Mouse (Mus musculus): ENCODE measurements at regions not wholly inside any gene's neighbourhood (a gene's known extent, or its start where the extent isn't known, plus 50 kb on each side); places are given as distances from the start of the nearest gene placed in this dataset.

DNA sequence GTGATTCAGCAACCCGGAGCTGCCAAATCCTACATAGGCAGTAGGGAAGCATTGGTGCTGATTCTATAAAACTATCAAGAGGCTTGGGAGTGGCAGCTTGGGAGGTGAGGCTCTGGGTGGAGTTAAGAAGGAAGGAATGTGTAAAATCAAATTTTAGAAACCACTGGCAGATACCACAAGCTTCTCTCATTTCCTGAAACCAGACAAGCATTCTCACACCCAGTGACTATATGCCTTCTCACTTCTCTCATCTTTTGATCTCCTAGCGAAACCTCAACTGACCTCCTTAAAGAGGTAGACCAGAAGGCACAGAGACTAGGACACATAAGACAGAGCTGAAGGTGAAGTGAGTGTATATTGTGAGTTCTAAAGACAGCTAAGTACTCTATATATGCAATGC is 113.4 kb upstream of the Ppp3ca start:
- H3K4me3 ChIP-seq (ENCODE audit: low read depth, low read length): no peak overlapping the region
- no peaks in the 10 kb centered on the region for H3K9me3 ChIP-seq (ENCODE audit: low read depth, low read length)
- ATAC-seq (ENCODE audit: insufficient read depth): no peak
- H3K9ac ChIP-seq: no peak overlapping the region
- no peak overlapping the region for H3K27ac ChIP-seq (ENCODE audit: low read depth)
- no peak overlapping the region for H3K4me2 ChIP-seq
- H3K4me1 ChIP-seq (ENCODE audit: insufficient read depth): no peaks in the 10 kb centered on the region
- H3K27me3 ChIP-seq (ENCODE audit: insufficient read depth, low read length): no peaks in the 10 kb centered on the region
- no peak for TF ChIP-seq CTCF (IDR thresholded peaks at IDR 0.05; ENCODE audit: low read depth)
- DNase-seq: no peak
- H3K36me3 ChIP-seq (ENCODE audit: insufficient read depth): no peaks in the 10 kb centered on the region
- WGBS: 90% methylated on average over 2 of the region's 2 CpGs

DNA sequence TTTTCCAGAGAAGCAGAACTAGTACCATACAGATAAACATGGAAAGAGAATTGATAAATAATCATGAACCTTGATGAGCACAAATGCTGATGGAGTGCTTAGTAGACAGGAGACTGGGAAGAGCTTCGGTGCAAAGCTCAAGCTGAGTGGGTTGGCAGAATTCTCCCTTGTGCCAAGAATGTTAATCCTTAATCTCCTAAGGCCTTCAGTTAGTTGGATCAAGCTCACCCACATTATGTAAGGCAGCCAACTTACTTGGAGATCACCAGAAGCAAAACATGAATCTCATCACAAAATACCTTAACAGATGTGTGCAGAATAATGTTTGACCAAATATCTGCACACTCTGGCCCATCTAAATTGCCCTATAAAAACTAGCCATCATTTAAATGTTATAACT is 120.5 kb upstream of the Ppp3ca start:
- H3K4me3 ChIP-seq (ENCODE audit: low read depth, low read length): no peak overlapping the region
- H3K27ac ChIP-seq (ENCODE audit: low read depth): no peak overlapping the region
- WGBS: 60% methylated on average over 1 of the region's 1 CpGs
- H3K9me3 ChIP-seq (ENCODE audit: low read depth, low read length): no peaks in the 10 kb centered on the region
- no peak for DNase-seq
- H3K4me1 ChIP-seq (ENCODE audit: insufficient read depth): no peaks in the 10 kb centered on the region
- H3K36me3 ChIP-seq (ENCODE audit: insufficient read depth): no peaks in the 10 kb centered on the region
- H3K9ac ChIP-seq: no peak overlapping the region
- ATAC-seq (ENCODE audit: insufficient read depth): no peak
- no peak for TF ChIP-seq CTCF (IDR thresholded peaks at IDR 0.05; ENCODE audit: low read depth)
- H3K4me2 ChIP-seq: no peak overlapping the region
- no peaks in the 10 kb centered on the region for H3K27me3 ChIP-seq (ENCODE audit: insufficient read depth, low read length)

DNA sequence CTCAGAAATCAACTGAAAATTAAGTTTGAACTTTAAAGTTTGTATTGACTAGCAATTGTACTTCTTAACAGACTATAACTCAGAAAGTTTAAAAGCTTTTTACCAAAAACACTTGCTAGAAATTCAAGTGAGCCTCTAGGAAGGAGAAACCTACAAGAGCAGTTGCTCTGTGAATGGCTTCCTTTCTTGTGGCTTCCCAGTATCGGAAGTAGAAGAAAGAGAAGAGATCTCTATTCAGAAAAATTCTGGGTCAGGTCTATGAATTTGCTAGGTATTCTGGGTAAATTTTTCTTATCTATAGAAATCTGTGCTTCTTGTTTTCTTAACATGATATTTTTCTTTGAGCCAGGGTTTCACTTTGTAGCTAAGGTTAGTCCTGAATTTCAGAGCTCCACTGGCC is 138.3 kb upstream of the Ppp3ca start:
- H3K4me1 ChIP-seq (ENCODE audit: insufficient read depth): no peaks in the 10 kb centered on the region
- no peaks in the 10 kb centered on the region for H3K36me3 ChIP-seq (ENCODE audit: insufficient read depth)
- H3K4me3 ChIP-seq (ENCODE audit: low read depth, low read length): no peak overlapping the region
- H3K27me3 ChIP-seq (ENCODE audit: insufficient read depth, low read length): no peaks in the 10 kb centered on the region
- TF ChIP-seq CTCF (IDR thresholded peaks at IDR 0.05; ENCODE audit: low read depth): no peak
- DNase-seq: no peak
- no peaks in the 10 kb centered on the region for H3K9me3 ChIP-seq (ENCODE audit: low read depth, low read length)
- WGBS: 79% methylated on average over 1 of the region's 1 CpGs
- H3K27ac ChIP-seq (ENCODE audit: low read depth): no peak overlapping the region
- no peak for ATAC-seq (ENCODE audit: insufficient read depth)
- H3K9ac ChIP-seq: no peak overlapping the region
- no peak overlapping the region for H3K4me2 ChIP-seq

DNA sequence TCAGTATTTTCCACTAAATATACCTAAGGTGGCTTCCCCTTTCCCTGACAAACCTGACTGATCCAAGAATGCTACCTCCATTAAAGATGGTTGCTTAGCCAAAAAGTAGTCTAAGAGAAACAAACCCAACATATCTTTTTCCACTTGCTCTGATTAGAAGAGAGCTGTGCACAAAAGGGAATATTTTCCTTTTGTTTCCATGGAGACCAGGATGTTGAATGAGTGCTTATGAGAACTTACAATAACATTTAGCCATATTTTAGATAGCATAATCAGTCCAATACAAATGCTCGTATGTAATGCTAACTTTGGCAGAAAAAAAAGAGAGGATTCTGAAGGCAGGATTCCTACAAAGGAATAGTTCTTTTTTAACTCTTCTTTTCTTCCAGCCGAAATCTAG is 161.3 kb upstream of the Ppp3ca start:
- no peak for ATAC-seq (ENCODE audit: insufficient read depth)
- peak; percentile 44 for DNase-seq
- Histone ChIP-seq H3K36me3 (ENCODE audit: insufficient read depth) (no peaks in the 10 kb centered on the region), H3K9ac (no peak overlapping the region), H3K27ac (ENCODE audit: low read depth) (no peak overlapping the region), H3K27me3 (ENCODE audit: insufficient read depth, low read length) (no peaks in the 10 kb centered on the region), H3K9me3 (ENCODE audit: low read depth, low read length) (no peaks in the 10 kb centered on the region), H3K4me2 (no peak overlapping the region), H3K4me3 (ENCODE audit: low read depth, low read length) (no peak overlapping the region), H3K4me1 (ENCODE audit: insufficient read depth) (no peaks in the 10 kb centered on the region)
- TF ChIP-seq CTCF (IDR thresholded peaks at IDR 0.05; ENCODE audit: low read depth): no peak
- 31% methylated on average over 2 of the region's 2 CpGs for WGBS

DNA sequence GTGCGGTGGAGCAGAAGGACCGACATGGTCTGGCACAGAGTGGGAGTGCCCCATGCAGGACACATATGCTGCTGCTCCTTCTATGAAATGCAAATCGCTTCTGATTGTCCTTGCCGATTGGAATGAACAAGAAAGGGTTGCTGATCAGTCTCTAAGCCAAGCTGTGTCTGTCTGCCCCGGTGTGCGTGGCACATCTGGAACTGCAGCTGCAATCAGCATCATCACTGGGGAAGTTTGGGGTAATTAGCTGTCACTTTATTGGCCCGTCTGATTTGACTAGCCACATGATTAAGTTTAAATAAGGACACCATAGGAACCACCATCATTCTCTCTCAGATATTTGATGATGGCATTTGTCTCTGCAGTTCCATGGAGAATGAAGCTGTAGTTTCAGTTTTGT is 162.9 kb upstream of the Ppp3ca start:
- no peak for TF ChIP-seq CTCF (IDR thresholded peaks at IDR 0.05; ENCODE audit: low read depth)
- no peaks in the 10 kb centered on the region for H3K36me3 ChIP-seq (ENCODE audit: insufficient read depth)
- no peaks in the 10 kb centered on the region for H3K27me3 ChIP-seq (ENCODE audit: insufficient read depth, low read length)
- no peak overlapping the region for H3K27ac ChIP-seq (ENCODE audit: low read depth)
- H3K9me3 ChIP-seq (ENCODE audit: low read depth, low read length): no peaks in the 10 kb centered on the region
- no peak overlapping the region for H3K9ac ChIP-seq
- ATAC-seq (ENCODE audit: insufficient read depth): no peak
- no peak overlapping the region for H3K4me3 ChIP-seq (ENCODE audit: low read depth, low read length)
- H3K4me1 ChIP-seq (ENCODE audit: insufficient read depth): no peaks in the 10 kb centered on the region
- no peak for DNase-seq
- 81% methylated on average over 7 of the region's 7 CpGs for WGBS
- no peak overlapping the region for H3K4me2 ChIP-seq

DNA sequence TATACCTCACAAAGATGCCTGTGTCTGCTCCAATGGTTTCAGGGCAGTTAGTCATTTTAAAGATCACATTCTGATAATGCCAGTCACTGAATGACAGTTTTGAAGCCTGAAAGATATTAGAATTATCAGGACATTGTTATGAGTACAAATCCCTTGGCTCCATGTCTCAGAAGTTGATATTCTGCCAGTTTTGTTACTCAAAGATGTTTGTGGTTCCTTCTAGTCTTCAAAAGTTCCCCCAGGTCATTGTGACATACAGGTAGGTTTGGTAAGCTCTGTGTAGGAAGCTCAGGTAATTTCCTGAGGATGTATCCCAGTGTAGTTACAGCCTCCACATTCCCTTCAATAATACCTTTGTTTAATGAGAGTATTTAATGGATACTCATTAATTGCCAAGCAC is 169.0 kb upstream of the Bank1 start:
- no peak overlapping the region for H3K9ac ChIP-seq
- H3K27ac ChIP-seq (ENCODE audit: low read depth): no peak overlapping the region
- H3K4me1 ChIP-seq (ENCODE audit: insufficient read depth): no peaks in the 10 kb centered on the region
- no peak overlapping the region for H3K4me3 ChIP-seq (ENCODE audit: low read depth, low read length)
- H3K9me3 ChIP-seq (ENCODE audit: low read depth, low read length): no peaks in the 10 kb centered on the region
- DNase-seq (no peak), ATAC-seq (ENCODE audit: insufficient read depth) (no peak)
- TF ChIP-seq CTCF (IDR thresholded peaks at IDR 0.05; ENCODE audit: low read depth): no peak
- no peaks in the 10 kb centered on the region for H3K36me3 ChIP-seq (ENCODE audit: insufficient read depth)
- no peaks in the 10 kb centered on the region for H3K27me3 ChIP-seq (ENCODE audit: insufficient read depth, low read length)
- H3K4me2 ChIP-seq: no peak overlapping the region

DNA sequence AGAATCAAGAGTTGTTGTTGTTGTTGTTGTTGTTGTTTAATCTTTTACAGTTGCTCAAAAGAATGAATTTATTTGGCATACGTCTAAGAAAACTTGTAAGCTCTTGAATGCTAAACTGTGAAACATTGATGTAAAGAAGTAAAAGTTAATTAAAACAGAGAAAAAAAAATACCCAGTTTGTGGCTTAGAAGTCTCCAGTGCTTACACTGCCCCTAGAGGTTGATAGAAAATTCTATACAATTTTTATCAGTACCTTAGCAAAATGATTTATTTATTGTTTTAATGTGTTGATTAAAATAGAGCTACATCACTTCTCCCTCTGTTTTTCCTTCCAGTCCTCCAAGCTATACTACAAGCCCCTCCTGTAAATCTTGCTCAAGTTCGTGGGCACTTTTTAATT is 165.8 kb upstream of the Bank1 start:
- Histone ChIP-seq H3K36me3 (ENCODE audit: insufficient read depth) (no peaks in the 10 kb centered on the region), H3K27ac (ENCODE audit: low read depth) (no peak overlapping the region), H3K4me1 (ENCODE audit: insufficient read depth) (no peaks in the 10 kb centered on the region), H3K27me3 (ENCODE audit: insufficient read depth, low read length) (no peaks in the 10 kb centered on the region), H3K4me2 (no peak overlapping the region), H3K9me3 (ENCODE audit: low read depth, low read length) (no peaks in the 10 kb centered on the region), H3K4me3 (ENCODE audit: low read depth, low read length) (no peak overlapping the region), H3K9ac (no peak overlapping the region)
- WGBS: 66% methylated on average over 2 of the region's 2 CpGs
- DNase-seq (no peak), ATAC-seq (ENCODE audit: insufficient read depth) (no peak)
- no peak for TF ChIP-seq CTCF (IDR thresholded peaks at IDR 0.05; ENCODE audit: low read depth)

DNA sequence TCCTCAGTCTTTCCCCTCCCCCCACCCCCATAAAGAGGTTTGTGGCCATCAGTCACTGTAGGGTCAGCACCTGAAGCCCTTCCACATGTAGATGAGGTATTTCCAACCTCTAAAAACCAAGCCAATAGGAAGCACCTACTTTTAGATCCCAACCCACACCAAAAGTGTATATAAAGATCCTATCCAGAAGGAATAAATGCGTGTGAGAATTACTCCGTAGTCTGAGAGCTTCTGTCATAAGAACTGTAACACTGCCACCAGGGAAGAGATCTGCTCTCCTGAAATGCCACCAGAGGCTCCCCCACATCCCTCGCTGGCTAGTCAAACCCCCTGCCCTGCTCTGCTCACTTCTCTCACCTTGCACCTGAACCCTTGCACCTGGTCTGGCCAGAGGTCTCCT is 145.8 kb upstream of the Bank1 start:
- DNase-seq (no peak), ATAC-seq (ENCODE audit: insufficient read depth) (no peak)
- Histone ChIP-seq H3K4me2 (no peak overlapping the region), H3K27ac (ENCODE audit: low read depth) (no peak overlapping the region), H3K36me3 (ENCODE audit: insufficient read depth) (no peaks in the 10 kb centered on the region), H3K9me3 (ENCODE audit: low read depth, low read length) (no peaks in the 10 kb centered on the region), H3K4me3 (ENCODE audit: low read depth, low read length) (no peak overlapping the region), H3K9ac (no peak overlapping the region), H3K4me1 (ENCODE audit: insufficient read depth) (no peaks in the 10 kb centered on the region), H3K27me3 (ENCODE audit: insufficient read depth, low read length) (no peaks in the 10 kb centered on the region)
- no peak for TF ChIP-seq CTCF (IDR thresholded peaks at IDR 0.05; ENCODE audit: low read depth)
- WGBS: 87% methylated on average over 3 of the region's 3 CpGs

Data from lung, embryonic 14.5 days (tissue).